Mouse (Mus musculus) lung, embryonic 16.5 days (tissue): ENCODE results near the gene Rbm47. TPM values are rescaled to one million over a fixed set of nuclear protein-coding genes. Genes with fewer than 3 reads are reported as not detected.

Experiments
- ATAC-seq: fragments of 200-750 bp; cut with Nextera tagmentation; 2 replicates; pipeline ENCODE4 v1.8.0; 2017; ENCODE audit warnings: low read depth, mild to moderate bottlenecking, moderate library complexity
- H3K27ac ChIP-seq: fragments of 300-500 bp; sonication (generic); 2 replicates; pipeline ENCODE4 v1.5.1; 2014; ENCODE audit warnings: mild to moderate bottlenecking, control low read depth, low read length
- H3K27me3 ChIP-seq: fragments of 300-500 bp; sonication (generic); 2 replicates; pipeline ENCODE4 v1.6.1; 2014; ENCODE audit warnings: low read depth, low read length, mixed read lengths; ENCODE audit not compliant: control insufficient read depth, insufficient read depth
- H3K36me3 ChIP-seq: fragments of 300-500 bp; sonication (generic); 2 replicates; pipeline ENCODE4 v1.6.1; 2014; ENCODE audit warnings: low read length; ENCODE audit not compliant: control insufficient read depth, insufficient read depth
- H3K4me1 ChIP-seq: fragments of 300-500 bp; sonication (generic); replicated peaks from 2 replicates; pipeline ENCODE4 v1.6.1; 2014; ENCODE audit warnings: low read length, mixed read lengths; ENCODE audit not compliant: control insufficient read depth, insufficient read depth
- H3K4me2 ChIP-seq: fragments of 300-500 bp; sonication (generic); 2 replicates; pipeline ENCODE4 v1.6.1; 2014; ENCODE audit warnings: low read depth, low read length, control low read depth
- H3K4me3 ChIP-seq: fragments of 300-500 bp; sonication (generic); 2 replicates; pipeline ENCODE4 v1.5.1; 2014; ENCODE audit warnings: mild to moderate bottlenecking, low read length, control low read depth
- H3K9ac ChIP-seq: fragments of 300-500 bp; sonication (generic); 2 replicates; pipeline ENCODE4 v1.6.1; 2014; ENCODE audit warnings: low read length, control low read depth
- H3K9me3 ChIP-seq: fragments of 300-500 bp; sonication (generic); 2 replicates; pipeline ENCODE4 v1.6.1; 2016; ENCODE audit warnings: low read length; ENCODE audit not compliant: control insufficient read depth
- WGBS: fragments of 180-500 bp; shearing (Covaris S2); extraction: QIAGEN DNeasy Blood & Tissue Kit; methylation state at CpG from one replicate; pipeline ENCODE4 v1.1.7; 2014; 5-methylcytosine and 5-hydroxymethylcytosine counted together
- polyA plus RNA-seq: library from polyadenylated mRNA; unstranded; fragments of >200 nt; fragmentation: Nextera tagmentation; extraction: Ambion mirVana; gene quantifications from 2 replicates; pipeline ENCODE4 v1.2.1, GENCODE M21; 2015

Gene Rbm47
- 39.2 and 43.9 TPM in 2 replicates for polyA plus RNA-seq

DNA sequence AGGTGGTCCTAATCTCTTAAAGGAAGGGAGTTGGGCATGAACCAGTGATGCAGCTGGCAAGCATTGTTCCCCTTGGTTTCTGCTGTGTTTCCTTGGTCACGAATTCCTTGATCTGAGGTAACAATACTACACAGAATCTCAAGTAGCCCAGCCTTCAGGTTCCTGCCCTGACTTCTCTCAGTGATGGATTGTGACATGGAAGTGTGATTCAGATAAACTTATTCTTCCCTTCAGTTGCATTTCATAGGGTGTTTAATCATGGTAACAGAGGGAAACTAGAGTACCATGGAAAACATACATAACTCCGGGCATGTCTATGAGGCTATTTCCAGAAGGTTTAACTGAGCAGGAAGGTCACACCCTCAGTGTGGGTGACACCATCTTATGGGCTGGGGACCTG, at the start of gene Rbm47:
Rbm47 (minus strand) TSS at position 101 of the 400 bp plus-strand sequence.
- Histone ChIP-seq H3K4me2 (no peak within 1 kb of the TSS), H3K36me3 (no peaks in the 10 kb centered on the region), H3K9ac (no peak within 1 kb of the TSS), H3K9me3 (no peaks in the 10 kb centered on the region), H3K4me3 (no peak within 1 kb of the TSS), H3K4me1 (no peaks in the 10 kb centered on the region), H3K27ac (no peak within 1 kb of the TSS), H3K27me3 (no peaks in the 10 kb centered on the region)
- 81% methylated on average over 2 of the region's 2 CpGs for WGBS
- ATAC-seq: no peak

DNA sequence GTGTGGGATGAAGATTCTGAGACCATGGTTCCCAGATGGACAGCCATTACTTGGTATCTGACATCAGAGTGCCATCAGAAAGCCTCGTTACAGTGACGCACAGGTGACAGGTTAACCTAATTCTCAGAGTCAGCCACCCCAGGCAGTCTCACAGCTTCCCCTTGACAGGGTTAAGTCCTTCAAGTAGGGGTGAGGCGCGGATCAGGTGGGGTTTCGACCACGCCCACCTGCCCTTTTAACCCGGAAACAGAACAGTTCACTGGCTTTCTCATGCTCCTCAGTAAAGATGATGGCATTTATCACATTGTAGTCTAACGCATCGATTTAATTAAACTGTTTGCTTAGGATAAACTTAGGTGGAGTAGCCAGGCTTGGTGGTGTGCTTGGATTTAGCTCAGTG, 47.7 kb upstream of the Rbm47 start:
- ATAC-seq: no peak
- no peaks in the 10 kb centered on the region for H3K36me3 ChIP-seq

GRCm38 (mm10) chr5:66219692-66220091, 46.8 kb upstream of the Rbm47 start:
- WGBS: 37% methylated on average over 6 of the region's 6 CpGs
- no peaks in the 10 kb centered on the region for H3K27me3 ChIP-seq
- H3K9me3 ChIP-seq: no peaks in the 10 kb centered on the region
- no peak overlapping the region for H3K9ac ChIP-seq
- peaks cover 15% of the 10 kb centered on the region for H3K4me1 ChIP-seq
- ATAC-seq: peak; percentile 74
- peak overlapping the region; percentile 25 for H3K4me2 ChIP-seq
- H3K36me3 ChIP-seq: no peaks in the 10 kb centered on the region
- no peak overlapping the region for H3K4me3 ChIP-seq
- no peak overlapping the region for H3K27ac ChIP-seq

More for the DNA sequence above, 47.7 kb upstream of the Rbm47 start:
- H3K9me3 ChIP-seq: no peaks in the 10 kb centered on the region
- H3K27ac ChIP-seq: no peak overlapping the region
- no peak overlapping the region for H3K4me2 ChIP-seq
- H3K27me3 ChIP-seq: no peaks in the 10 kb centered on the region
- 67% methylated on average over 9 of the region's 9 CpGs for WGBS
- no peak overlapping the region for H3K9ac ChIP-seq
- no peak overlapping the region for H3K4me3 ChIP-seq
- H3K4me1 ChIP-seq: peaks cover 15% of the 10 kb centered on the region

- Histone ChIP-seq H3K4me3 (no peak overlapping the region), H3K9ac (no peak overlapping the region), H3K36me3 (no peaks in the 10 kb centered on the region), H3K27me3 (no peaks in the 10 kb centered on the region), H3K27ac (no peak overlapping the region), H3K4me1 (peaks cover 15% of the 10 kb centered on the region), H3K4me2 (no peak overlapping the region), H3K9me3 (no peaks in the 10 kb centered on the region)
- WGBS: 49% methylated on average over 10 of the region's 10 CpGs
- ATAC-seq: no peak
These were observed 42.8 kb upstream of the Rbm47 start for GRCm38 (mm10) chr5:66215569-66216277.

- H3K27me3 ChIP-seq: no peaks in the 10 kb centered on the region
- no peak overlapping the region for H3K4me2 ChIP-seq
- no peak overlapping the region for H3K27ac ChIP-seq
- 56% methylated on average over 7 of the region's 7 CpGs for WGBS
- H3K4me3 ChIP-seq: no peak overlapping the region
- H3K4me1 ChIP-seq: peaks cover 8% of the 10 kb centered on the region
- no peaks in the 10 kb centered on the region for H3K36me3 ChIP-seq
- no peak for ATAC-seq
- H3K9ac ChIP-seq: no peak overlapping the region
- no peaks in the 10 kb centered on the region for H3K9me3 ChIP-seq
These were observed 41.5 kb upstream of the Rbm47 start for GRCm38 (mm10) chr5:66214395-66214935.

GRCm38 (mm10) chr5:66209532-66210176, 36.7 kb upstream of the Rbm47 start:
- no peak for ATAC-seq
- Histone ChIP-seq H3K9ac (no peak overlapping the region), H3K27ac (no peak overlapping the region), H3K4me2 (no peak overlapping the region), H3K9me3 (no peaks in the 10 kb centered on the region), H3K4me3 (no peak overlapping the region), H3K4me1 (peaks cover 3% of the 10 kb centered on the region; the same call in 1 of the 2 replicates), H3K36me3 (no peaks in the 10 kb centered on the region), H3K27me3 (no peaks in the 10 kb centered on the region)
- 60% methylated on average over 5 of the region's 5 CpGs for WGBS

DNA sequence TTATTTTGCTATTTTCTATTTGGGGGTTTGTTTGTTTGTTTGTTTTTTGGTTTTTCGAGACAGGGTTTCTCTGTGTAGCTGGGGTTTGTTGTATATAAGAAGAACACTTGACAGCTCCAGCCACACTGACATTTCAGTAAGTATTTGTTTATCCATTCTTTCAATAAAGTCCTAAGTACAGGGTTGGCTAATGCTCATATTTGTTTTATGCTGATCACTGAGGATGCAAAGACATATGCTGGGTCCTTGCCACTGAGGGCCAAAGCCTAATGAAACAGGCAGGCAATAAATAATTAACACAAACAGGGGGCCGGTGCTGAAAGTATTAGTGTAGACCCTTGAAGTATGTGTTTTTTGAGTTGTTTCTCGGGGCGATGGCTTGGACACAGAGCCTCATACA, 32.0 kb upstream of the Rbm47 start:
- Histone ChIP-seq H3K4me1 (peaks cover 3% of the 10 kb centered on the region; the same call in 1 of the 2 replicates), H3K9me3 (no peaks in the 10 kb centered on the region), H3K4me3 (no peak overlapping the region), H3K9ac (no peak overlapping the region), H3K36me3 (no peaks in the 10 kb centered on the region), H3K27ac (no peak overlapping the region), H3K27me3 (no peaks in the 10 kb centered on the region), H3K4me2 (no peak overlapping the region)
- ATAC-seq: no peak
- 67% methylated on average over 4 of the region's 4 CpGs for WGBS

DNA sequence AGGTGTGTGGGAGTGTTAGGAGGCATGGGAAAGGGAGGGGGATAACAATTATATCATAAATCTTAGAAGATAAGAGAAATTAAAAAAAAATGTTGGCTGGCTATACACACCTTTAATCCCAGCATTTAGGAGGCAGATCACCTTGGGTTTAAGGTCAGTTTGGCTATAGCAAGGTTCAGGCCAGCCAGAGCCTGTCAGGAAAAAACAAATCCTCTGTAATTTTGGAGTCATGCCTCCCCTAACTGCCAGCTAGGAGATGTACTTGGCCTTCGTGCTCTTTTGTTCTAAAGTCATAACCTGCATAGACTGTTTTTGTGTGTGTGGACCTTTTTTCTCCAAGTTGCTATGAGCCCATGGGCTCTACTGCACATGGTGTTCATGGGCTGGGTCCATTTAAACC, 30.5 kb upstream of the Rbm47 start:
- H3K36me3 ChIP-seq: no peaks in the 10 kb centered on the region
- WGBS: 86% methylated on average over 1 of the region's 1 CpGs

DNA sequence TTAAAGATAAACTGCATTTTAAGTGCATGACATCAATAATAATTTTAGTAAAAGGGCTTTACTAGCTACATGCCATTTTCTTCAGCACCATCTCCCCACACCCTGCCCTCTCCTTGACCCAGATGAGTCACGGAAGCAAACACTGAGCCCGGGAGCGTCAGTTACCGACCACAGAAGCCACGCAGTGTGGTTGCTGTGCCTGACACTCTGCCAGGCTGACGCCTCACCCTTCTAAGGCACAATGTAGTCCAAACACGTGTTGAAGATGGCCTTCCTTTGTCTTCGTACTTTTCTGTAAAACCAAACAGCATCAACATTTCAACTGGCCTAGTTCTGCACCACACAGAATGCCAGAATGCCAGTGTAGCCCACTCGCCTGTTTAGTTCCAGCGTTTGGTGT, 27.1 kb upstream of the Rbm47 start:
- no peaks in the 10 kb centered on the region for H3K36me3 ChIP-seq
- no peak overlapping the region for H3K4me2 ChIP-seq
- H3K27me3 ChIP-seq: no peaks in the 10 kb centered on the region
- H3K4me3 ChIP-seq: no peak overlapping the region
- H3K9me3 ChIP-seq: no peaks in the 10 kb centered on the region
- 29% methylated on average over 10 of the region's 10 CpGs for WGBS
- H3K9ac ChIP-seq: no peak overlapping the region
- no peak overlapping the region for H3K27ac ChIP-seq
- no peak for ATAC-seq
- no peaks in the 10 kb centered on the region for H3K4me1 ChIP-seq

More for the DNA sequence above, 30.5 kb upstream of the Rbm47 start:
- no peak overlapping the region for H3K4me2 ChIP-seq
- ATAC-seq: no peak
- H3K9me3 ChIP-seq: no peaks in the 10 kb centered on the region
- H3K4me1 ChIP-seq: peaks cover 3% of the 10 kb centered on the region; the same call in 1 of the 2 replicates
- H3K27ac ChIP-seq: no peak overlapping the region
- no peak overlapping the region for H3K9ac ChIP-seq
- no peak overlapping the region for H3K4me3 ChIP-seq
- no peaks in the 10 kb centered on the region for H3K27me3 ChIP-seq
